Mouse (Mus musculus): ENCODE data around the gene Sugct.

Gene Sugct

DNA sequence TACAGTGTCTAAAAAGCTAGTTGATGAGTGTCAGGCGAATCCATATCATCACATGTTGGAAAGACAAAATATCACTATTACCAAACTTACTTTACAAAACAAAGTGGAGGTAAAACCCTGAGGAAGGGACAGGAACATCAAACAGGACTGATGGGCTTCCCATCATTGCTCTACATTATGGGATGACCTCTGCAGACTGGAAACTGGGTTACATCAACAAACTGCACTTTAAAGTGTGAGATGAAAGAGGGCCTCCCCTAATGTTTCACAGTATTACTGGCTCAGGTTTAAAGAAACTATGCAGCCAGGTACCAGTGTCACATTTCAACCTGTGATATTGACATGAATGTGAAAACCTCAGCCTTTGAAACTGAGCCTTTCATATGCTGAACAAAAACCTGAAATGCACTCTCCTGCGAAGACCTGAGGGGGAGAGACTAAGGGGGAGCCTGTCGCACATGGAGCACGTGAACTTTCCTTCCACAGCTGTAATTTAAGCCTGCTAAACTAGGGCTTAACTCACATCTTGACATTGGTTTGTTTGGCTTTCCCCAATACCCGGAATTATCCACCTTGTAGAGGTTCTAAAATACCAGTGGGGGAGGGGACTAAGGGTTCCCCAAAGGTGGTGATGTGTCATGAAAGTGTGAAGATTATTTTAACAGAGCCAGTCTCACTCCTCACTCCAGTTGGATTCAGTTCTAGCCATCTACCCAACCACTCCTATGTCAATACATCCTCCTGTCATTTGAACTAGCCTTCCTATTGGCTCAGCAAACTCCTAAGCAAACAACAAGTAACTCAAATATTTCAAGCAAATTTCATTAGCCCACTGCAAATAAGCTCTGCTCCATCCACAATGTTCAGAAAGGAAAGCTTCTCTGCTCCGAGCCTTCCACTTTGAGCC is 610.2 kb downstream of the Sugct start:
- ChIA-PET CTCF (no interaction called here), POLR2A (no interaction called here)

DNA sequence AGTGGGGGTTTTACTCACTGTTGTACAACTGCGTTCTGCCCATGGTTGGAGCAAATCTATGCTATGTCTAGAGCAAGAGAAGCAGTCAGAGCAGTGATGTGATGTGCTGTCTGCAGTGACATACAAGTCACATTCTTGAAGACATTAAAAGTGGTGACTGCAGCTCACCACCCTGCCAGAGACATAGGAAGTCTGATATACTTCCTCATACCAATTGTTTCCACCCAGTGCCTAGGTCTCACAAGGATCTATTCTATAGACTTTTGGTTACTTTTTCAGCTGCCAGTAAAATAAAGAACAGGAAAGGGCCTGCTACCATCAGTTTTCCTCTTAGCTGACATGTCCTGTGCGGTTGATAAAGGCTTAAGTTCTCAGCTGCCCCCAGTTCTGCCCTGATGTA is 613.7 kb downstream of the Sugct start:
- ChIA-PET POLR2A (no interaction called here), CTCF (interaction anchor here in 1 of 4 experiments (0.5 kb wide), 1 partner anchor 33 kb away, joined by 4 read pairs; no protein-coding TSS in a partner anchor)

DNA sequence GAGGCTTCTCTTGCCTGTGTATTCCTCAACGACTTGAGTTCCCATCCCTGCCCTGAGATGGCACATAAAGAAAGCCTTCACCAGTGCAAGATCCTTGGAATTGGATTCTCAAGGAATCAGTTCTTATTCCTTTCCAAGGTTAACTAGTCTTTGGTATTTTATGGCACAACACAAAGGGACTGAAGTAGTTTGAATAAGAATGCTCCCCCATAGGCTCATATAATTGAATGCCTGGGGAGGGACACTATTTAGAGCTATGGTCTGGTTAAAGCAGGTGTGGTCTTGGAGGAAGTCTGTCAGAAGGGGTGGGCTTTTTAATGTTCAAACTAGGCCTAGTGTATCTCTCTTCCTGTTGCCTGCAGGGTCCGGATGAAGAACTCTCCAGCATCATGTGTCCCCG is 629.8 kb downstream of the Sugct start:
- CTCF ChIA-PET: interaction anchor here in 1 of 4 experiments (0.6 kb wide), 1 partner anchor 96 kb away, joined by 3 read pairs; no protein-coding TSS in a partner anchor

DNA sequence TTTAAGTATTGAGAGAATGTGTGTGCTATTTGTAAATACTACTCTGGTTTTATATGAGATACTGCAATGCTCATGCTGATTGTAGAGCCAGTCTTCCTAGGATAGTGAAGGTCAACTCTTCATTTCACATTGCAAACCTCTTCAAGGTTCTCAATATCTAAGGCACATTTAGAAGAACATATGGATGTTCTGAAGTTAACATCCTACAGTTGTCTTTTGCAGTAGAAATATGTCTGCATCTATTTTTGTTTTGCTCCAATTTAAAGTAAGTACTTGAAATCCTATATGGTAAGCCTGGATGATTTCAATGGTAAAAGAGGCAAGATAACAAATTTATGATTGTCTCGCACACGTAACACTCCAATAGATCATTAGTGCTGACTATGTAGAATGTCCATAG is 638.7 kb downstream of the Sugct start:
- ChIA-PET CTCF (no interaction called here), POLR2A (no interaction called here)

More for the DNA sequence above, 629.8 kb downstream of the Sugct start:
- POLR2A ChIA-PET: no interaction called here

DNA sequence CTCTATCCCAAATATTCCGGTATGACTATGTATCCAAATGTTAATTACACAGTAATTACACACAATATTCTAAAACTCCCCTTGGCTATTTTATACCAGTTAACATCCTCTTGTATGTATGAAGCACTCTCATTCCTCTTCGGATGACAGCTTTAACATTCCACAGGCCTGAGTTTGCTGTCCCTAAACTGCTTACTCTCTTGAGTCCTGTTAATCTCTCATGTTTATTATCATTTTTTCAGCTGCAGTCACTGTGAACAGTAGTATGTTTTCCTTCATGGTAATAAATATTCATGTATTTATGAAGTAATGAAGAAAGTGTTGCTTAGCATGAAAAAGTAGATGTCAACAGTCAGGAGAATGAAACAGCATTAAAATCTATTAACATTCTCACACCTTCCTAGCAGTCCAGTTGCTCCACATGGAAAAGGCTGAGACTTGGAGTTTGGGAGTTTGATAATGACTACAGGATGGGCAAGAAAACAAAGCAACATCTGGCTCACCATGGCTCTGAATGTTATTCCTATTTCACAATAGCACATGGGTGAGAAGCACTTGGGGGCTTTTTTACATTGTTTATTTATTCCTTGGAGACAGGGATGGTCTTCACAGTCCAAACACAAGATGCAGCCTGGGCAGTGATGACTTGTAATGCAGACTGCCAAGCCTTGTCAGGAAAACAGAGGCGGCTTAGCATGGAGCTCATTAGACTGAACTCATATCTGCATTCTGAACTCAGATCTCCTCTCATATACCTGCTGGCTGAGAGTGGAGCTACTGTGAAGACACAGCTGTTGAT is 651.7 kb downstream of the Sugct start:
- CTCF ChIA-PET: no interaction called here

DNA sequence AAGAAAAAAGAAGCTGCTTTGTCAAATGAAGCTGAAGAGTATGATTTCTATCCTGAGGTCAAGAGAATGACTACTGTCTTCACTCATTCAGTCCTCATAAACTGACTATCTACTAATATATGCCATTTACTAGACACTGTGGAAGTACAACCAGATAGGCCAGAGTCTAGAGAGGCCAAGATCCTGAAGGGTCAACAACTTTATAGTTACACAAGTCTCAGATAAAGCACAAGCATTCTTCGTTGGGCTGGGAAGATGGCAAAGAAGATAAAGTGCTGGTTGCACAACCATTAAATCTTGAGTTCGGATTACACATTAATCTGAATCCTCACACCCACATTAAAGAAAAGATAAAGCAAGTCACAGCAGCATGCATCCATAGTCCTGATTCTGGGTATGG is 653.0 kb downstream of the Sugct start:
- CTCF ChIA-PET: no interaction called here
- POLR2A ChIA-PET: no interaction called here

More for the DNA sequence above, 651.7 kb downstream of the Sugct start:
- POLR2A ChIA-PET: no interaction called here

DNA sequence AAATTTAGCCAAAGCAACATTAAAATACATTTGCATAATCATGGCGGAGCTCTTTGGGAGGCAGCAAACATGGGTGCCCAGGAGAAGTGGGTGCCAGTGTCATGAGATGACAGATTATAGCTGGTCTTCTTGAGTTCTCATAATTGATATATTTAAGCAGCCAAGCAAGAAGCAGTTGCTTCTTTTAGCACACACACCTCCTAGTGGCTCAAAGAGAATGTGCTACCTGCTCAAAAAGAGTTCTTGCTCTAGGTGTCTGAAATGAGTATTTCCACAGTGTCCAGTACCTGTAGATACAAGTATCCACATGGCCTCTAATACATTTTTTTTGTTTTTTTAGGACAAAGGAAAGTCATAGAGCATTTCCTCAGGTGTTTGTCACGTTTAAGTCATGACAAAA is 655.6 kb downstream of the Sugct start:
- CTCF ChIA-PET: interaction anchor here in 2 of 4 experiments (0.6 to 1.9 kb wide), 2 partner anchors 11 to 174 kb away, joined by 4 to 5 read pairs; no protein-coding TSS in a partner anchor
- POLR2A ChIA-PET: no interaction called here

DNA sequence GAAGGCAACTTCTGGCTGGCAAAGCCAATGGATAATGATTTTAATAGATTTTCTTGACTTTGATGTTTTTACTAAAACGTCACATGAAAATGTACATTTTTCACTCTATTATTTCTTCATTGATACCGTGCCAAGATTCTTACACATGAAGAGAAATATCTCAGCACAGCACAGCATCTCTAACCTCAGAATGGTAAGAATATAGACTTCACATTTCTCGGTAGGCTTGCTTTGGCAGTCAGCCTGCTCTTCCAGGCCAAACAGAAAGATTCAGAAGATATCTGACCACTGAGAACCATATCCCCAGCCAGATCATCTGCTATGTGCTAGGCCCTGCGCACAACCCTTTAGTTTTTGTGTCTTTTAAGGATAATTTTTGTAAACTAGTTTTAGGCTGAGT is 657.0 kb downstream of the Sugct start:
- POLR2A ChIA-PET: no interaction called here
- CTCF ChIA-PET: interaction anchor here in 1 of 4 experiments (0.7 kb wide), 1 partner anchor 9 kb away, joined by 6 read pairs; no protein-coding TSS in a partner anchor

DNA sequence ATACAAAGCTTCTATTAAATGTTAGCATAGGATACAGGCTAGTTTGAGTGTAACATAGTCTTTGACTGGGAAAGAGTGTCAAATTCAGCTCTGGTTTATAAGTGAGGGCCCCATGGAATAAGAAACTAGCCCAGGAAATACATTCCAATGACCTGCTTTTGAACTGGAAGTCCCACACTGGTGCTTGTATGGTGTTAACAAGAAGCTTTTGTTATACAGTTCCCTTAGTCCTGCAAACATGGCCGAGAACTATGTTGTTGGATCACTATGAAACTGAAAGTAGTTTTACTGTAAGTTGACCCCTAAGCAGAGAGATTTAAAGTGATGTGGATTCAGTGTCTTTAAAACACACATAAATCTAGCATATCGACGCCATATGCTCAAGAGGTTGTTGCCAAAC is 657.5 kb downstream of the Sugct start:
- ChIA-PET POLR2A (no interaction called here), CTCF (interaction anchor here in 1 of 4 experiments (0.7 kb wide), 1 partner anchor 9 kb away, joined by 6 read pairs; no protein-coding TSS in a partner anchor)

DNA sequence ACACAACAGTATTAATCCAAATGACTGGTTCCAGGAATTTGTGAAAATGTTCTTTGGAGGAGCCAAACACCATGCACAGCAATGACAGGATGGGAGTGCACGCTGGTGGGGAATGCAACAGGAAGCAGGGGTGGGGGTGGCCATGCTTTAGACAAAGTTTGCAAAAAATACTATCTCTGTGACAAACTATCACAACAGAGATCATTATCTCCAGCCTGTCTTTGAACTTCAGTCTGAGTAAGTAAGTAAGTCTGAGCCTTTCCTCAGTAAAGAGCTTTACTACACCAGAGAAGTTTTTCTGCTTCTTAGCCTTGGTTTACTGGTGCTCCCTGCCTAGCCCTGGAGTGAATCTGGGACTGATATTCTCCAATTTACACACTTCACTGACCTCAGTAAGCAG is 664.6 kb downstream of the Sugct start:
- ChIA-PET CTCF (no interaction called here), POLR2A (no interaction called here)

DNA sequence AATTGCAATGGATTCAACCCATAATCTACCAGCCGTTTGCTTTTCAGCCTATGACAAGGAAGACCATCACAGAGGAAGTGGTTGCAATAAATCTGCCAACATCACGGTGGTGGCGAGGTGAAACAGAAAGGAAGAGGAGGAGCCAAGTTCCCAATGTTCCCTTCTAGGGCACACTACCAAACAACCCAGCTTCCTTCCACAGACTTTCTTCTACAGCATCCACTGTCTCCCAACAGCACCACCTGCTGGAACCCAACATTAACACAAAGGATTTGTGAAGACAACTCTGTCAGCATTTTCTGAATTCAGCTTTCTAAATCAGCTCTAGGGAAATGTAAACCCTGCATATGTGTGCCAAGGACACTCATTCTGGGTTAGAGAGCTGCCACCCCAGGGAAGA is 666.8 kb downstream of the Sugct start:
- ChIA-PET CTCF (interaction anchor here in 3 of 4 experiments (0.6 to 2.2 kb wide), 13 partner anchors 9 to 1023 kb away, joined by 3 to 9 read pairs (median 4); partner anchors contain the start of gene Inhba (in 3 of the 3)), POLR2A (interaction anchor here in 1 of 4 experiments (0.9 kb wide), 1 partner anchor 448 kb away, joined by 3 read pairs; no protein-coding TSS in a partner anchor)

DNA sequence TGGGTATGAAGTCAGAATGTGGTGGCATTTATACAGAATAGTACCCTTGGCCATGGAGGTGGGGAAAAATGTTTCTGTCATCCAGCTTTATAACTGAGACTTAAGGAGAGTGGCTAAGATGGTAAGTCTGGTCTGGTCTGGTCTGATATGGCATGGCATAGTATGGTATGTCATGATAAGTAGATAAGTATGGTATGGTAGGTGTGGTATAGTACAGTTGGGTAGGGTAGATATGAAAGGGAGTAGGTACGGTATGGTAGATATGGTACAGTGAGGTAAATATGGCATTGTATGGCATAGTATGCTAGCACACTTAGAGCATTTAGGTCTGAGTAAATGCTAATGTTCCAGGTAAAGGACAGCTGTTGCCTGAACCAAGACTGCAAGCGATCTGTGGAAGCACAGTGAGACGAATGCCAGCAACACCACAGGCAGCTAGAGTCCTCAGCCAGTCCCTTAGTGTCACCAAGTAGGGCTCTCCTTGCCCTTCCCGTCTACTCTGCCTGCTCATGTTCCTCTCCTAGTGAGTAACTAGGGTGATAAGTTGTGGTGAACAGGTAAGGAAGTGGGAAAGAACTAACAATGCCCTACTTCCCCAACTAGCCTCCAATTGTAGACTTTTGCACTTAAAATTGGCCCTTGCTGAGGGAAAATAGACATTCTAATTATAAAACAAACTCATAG is 667.4 kb downstream of the Sugct start:
- ChIA-PET POLR2A (interaction anchor here in 2 of 4 experiments (0.9 to 1.2 kb wide), 2 partner anchors 13 to 447 kb away, joined by 3 to 4 read pairs; no protein-coding TSS in a partner anchor), CTCF (interaction anchor here in 3 of 4 experiments (0.6 to 2.2 kb wide), 9 partner anchors 199 to 1022 kb away, joined by 3 to 9 read pairs (median 3); partner anchors contain the start of gene Inhba (in 3 of the 3))

DNA sequence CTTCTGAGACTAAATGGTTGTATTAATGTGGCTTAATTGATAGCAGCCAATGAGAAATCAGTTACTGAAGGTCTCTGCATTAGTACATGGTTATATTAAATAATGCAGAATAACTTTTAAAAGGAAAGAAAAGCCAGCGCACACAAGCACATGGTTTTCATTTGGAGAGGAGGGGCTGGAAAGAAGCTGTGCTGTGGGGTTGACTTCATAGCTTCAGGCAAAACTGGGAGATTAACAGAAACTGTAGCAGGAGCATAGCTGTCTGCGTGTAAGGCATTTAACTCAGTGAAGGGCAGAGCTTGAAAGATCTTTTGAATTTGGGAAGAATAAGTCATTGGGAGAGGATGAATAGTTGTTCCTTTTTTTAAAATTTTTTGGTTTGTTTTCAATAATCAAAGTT is 668.4 kb downstream of the Sugct start:
- POLR2A ChIA-PET: interaction anchor here in 1 of 4 experiments (1.2 kb wide), 1 partner anchor 12 kb away, joined by 4 read pairs; no protein-coding TSS in a partner anchor
- CTCF ChIA-PET: no interaction called here

DNA sequence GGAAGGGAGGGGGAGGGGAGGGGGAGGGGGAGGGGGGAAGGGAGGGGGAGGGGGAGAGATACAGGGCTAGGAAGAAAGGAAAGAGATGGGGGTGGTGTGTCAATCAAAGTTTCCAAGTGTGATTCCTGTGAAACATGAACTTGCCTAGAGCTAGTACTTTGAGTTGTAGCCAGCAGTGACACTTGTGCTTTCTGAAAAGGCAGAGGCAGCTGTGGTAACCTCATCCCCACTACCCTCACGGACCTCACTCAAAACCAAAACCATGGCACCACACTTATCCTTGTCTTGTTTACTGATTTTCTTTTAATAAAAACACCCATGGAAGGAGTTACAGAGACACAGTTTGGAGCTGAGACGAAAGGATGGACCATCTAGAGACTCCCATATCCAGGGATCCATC is 698.9 kb downstream of the Sugct start:
- POLR2A ChIA-PET: no interaction called here
- CTCF ChIA-PET: no interaction called here

DNA sequence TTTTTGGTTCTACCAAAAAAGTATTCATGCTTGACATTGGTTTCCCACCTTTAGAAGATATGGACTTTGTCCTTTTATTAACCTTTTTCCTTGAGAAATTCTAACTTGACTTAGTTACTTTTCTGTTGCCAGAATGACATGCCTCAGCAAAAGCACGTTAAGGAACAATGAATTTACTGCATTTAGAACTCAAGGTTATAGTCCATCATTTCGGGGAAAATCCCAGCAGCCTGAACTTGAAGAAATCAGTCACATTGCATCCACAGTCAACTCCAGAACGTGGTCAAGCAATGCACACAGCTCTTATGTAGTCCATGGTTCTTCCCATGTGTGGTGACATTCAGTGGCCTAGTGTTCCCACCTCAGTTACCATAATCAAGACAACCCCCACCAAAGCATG is 700.0 kb downstream of the Sugct start:
- CTCF ChIA-PET: no interaction called here
- POLR2A ChIA-PET: no interaction called here

DNA sequence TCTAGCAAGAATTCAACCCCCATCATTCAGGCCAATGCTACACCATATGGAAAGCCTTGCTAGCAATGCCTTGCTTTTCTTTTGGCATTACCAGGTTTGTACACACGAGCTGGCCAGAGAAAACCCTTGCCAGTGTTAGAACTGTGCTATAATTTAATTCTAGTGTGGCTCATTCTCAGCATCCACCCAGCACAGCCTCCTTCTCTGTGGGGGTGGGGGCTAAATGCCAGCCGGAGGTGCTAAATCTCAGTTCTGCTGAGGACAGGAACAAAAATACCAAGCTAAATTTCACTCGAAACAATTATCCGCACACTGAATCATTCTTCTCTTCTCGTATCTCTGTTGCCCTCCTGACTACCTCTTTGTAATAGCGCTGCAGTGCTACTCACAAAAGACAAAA is 717.6 kb downstream of the Sugct start:
- ChIA-PET POLR2A (no interaction called here), CTCF (interaction anchor here in 1 of 4 experiments (0.6 kb wide), 1 partner anchor 26 kb away, joined by 3 read pairs; no protein-coding TSS in a partner anchor)

DNA sequence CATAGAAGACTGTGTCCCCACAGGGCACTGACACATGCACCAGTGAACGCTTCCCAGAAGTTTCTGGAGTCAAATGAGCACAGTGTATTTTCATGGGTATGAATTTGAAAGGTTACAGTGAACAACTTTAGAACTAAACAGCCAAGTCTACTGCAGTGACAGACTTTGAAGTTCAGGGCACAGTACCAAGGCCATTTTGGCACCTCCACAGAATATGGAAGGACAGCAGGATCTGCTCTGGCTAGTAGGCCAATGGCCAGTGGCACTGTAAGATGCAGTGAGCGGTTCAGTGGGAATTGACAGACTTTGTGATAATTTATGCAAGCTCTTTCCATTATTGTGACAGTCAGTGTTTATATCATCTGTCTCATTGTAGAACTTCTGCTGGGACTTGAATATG is 724.1 kb downstream of the Sugct start:
- POLR2A ChIA-PET: no interaction called here
- CTCF ChIA-PET: no interaction called here

DNA sequence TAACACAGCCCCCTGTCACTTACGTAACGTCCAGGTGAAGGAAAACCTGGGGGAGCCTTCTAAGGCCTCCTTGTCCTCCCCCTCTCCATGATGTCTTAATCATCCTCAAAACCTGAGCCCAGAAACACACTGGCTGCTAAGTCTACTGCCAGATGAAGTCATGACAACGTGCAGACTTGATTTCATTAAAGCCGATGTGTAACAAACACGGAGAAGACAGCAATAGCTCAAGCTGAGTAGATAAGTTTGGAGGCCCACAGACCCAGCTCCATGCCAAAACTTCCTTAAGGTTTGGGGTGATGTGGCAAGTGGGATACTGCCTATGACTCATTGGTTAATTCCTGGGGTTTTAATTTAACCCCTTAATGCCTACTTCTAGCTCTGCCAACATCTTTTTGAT is 726.4 kb downstream of the Sugct start:
- ChIA-PET CTCF (interaction anchor here in 1 of 4 experiments (0.6 kb wide), 1 partner anchor 1949 kb away, joined by 3 read pairs; no protein-coding TSS in a partner anchor), POLR2A (interaction anchor here in 1 of 4 experiments (0.6 kb wide), 1 partner anchor 68 kb away, joined by 5 read pairs; no protein-coding TSS in a partner anchor)

DNA sequence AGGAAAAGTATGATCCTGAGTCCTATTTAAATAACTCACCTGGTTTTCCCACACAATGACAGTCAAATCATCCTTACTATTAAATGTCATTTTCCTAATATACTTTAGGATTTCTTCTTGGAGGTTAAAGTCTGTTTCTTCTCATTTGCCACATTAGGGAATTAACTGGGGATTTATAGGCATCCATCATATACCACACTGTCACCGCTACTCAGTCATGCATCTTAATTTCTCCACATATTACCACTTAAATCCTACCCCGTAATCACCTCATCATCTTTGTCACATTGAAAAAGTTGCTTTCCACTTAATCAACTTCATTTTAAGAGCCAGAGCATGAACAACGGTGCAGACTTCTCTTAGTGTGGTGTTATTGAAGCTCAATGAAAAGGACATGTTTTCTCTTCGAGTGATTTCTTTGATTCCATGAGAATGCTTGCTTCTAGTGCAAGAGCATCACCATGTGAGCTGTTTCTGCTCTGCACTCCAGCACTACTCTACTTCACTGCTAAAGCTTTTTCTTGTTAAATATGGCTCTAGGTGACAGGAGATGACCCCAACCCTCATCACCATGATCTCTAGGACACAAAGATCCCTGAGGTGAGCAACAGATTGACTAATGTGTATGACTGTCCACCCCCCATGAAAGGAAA is 730.4 kb downstream of the Sugct start:
- ChIA-PET POLR2A (no interaction called here), CTCF (interaction anchor here in 1 of 4 experiments (0.6 kb wide), 1 partner anchor 104 kb away, joined by 3 read pairs; no protein-coding TSS in a partner anchor)
